Mouse (Mus musculus) left cerebral cortex, postnatal 4 days (tissue): ENCODE measurements around the gene Lrrc37a. TPM values are rescaled to one million over a fixed set of nuclear protein-coding genes. Genes with fewer than 3 reads are reported as not detected.

Experiments
- DNase-seq: peaks from one replicate; pipeline ENCODE4 v3.0.0-alpha.2; 2022
- intact Hi-C: fragments of 180-260 bp; cut with DNase I; formaldehyde crosslinking; loops from one replicate; pipeline ENCODE4 v1.15.1; 2025
- total RNA-seq, 2 experiments: library from RNA; stranded (reverse); gene quantifications; 2 replicates each; pipeline ENCODE4 v1.2.3; 2021

The Lrrc37a gene
- total RNA-seq, 2 experiments from 2014 or later = not detected

- DNase-seq = no peak
- intact Hi-C loops = no loop called here
Observed at GRCm38 (mm10) chr11:103402198-103402597, 102.2 kb downstream of the Lrrc37a start.

Other genes with a start within 250 kb of the Lrrc37a start
- gene Map3k14, start 237.1 kb downstream of the Lrrc37a start, total RNA-seq = 1 to 10 TPM; 3.7 to 4.3 TPM
- 1 to 10 TPM; 4.7 to 5.1 TPM for gene Arhgap27, start 140.9 kb downstream of the Lrrc37a start, total RNA-seq
- 10 to 100 TPM; 13.8 to 14.8 TPM for gene Plekhm1, start 91.9 kb downstream of the Lrrc37a start, total RNA-seq
- gene Gm884, start 116.5 kb upstream of the Lrrc37a start, total RNA-seq = not detected
- gene Lyzl6, start 134.3 kb upstream of the Lrrc37a start, total RNA-seq = not detected
- gene Rprml, start 145.0 kb upstream of the Lrrc37a start, total RNA-seq = 10 to 100 TPM; 51.6 to 64.6 TPM
- gene Gosr2, start 193.3 kb upstream of the Lrrc37a start, total RNA-seq = 10 to 100 TPM; 74.3 to 84.6 TPM
- gene Wnt9b, start 245.2 kb upstream of the Lrrc37a start, total RNA-seq = not detected